Mouse (Mus musculus): ENCODE data around the gene 5730522E02Rik. TPM values are rescaled to one million over a fixed set of nuclear protein-coding genes. Genes with fewer than 3 reads are reported as not detected.

5730522E02Rik gene
- polyA plus RNA-seq, 1 experiment from 2014 or later, result 7.9 TPM

- no peak overlapping the region for H3K9ac ChIP-seq (ENCODE audit: low read length)
- 71% methylated on average over 2 of the region's 2 CpGs for WGBS
- no peak overlapping the region for H3K4me2 ChIP-seq (ENCODE audit: low read depth, severe bottlenecking)
- ATAC-seq (ENCODE audit: insufficient number of reproducible peaks, low FRiP score, low TSS enrichment, low read depth) (no peak), DNase-seq (ENCODE audit: low spot score) (no peak)
- H3K4me3 ChIP-seq (ENCODE audit: low read depth, low read length), result no peak overlapping the region
- no peaks in the 10 kb centered on the region for H3K4me1 ChIP-seq (ENCODE audit: control insufficient read depth, insufficient read depth, low read length)
- H3K27ac ChIP-seq (replicated peaks; ENCODE audit: low read depth, low read length), result no peak overlapping the region
- no peaks in the 10 kb centered on the region for H3K36me3 ChIP-seq (ENCODE audit: control insufficient read depth, insufficient read depth, low read length)
- no peaks in the 10 kb centered on the region for H3K9me3 ChIP-seq (ENCODE audit: control insufficient read depth, low read length)
- H3K27me3 ChIP-seq (ENCODE audit: control insufficient read depth, insufficient read depth, low read length), result no peaks in the 10 kb centered on the region
Observed at GRCm38 (mm10) chr11:25606886-25607285, 603.7 kb downstream of the 5730522E02Rik start.

GRCm38 (mm10) chr11:25600030-25600429 is 610.5 kb downstream of the 5730522E02Rik start:
- DNase-seq (ENCODE audit: low spot score) (no peak), ATAC-seq (ENCODE audit: insufficient number of reproducible peaks, low FRiP score, low TSS enrichment, low read depth) (no peak)
- Histone ChIP-seq H3K4me1 (ENCODE audit: control insufficient read depth, insufficient read depth, low read length) (no peaks in the 10 kb centered on the region), H3K9me3 (ENCODE audit: control insufficient read depth, low read length) (no peaks in the 10 kb centered on the region), H3K27me3 (ENCODE audit: control insufficient read depth, insufficient read depth, low read length) (no peaks in the 10 kb centered on the region), H3K4me3 (ENCODE audit: low read depth, low read length) (no peak overlapping the region), H3K4me2 (ENCODE audit: low read depth, severe bottlenecking) (no peak overlapping the region), H3K36me3 (ENCODE audit: control insufficient read depth, insufficient read depth, low read length) (no peaks in the 10 kb centered on the region), H3K9ac (ENCODE audit: low read length) (no peak overlapping the region), H3K27ac (replicated peaks; ENCODE audit: low read depth, low read length) (no peak overlapping the region)
- WGBS, result 95% methylated on average over 5 of the region's 5 CpGs

GRCm38 (mm10) chr11:25595303-25595702 is 615.3 kb downstream of the 5730522E02Rik start:
- Histone ChIP-seq H3K4me3 (ENCODE audit: low read depth, low read length) (no peak overlapping the region), H3K27ac (replicated peaks; ENCODE audit: low read depth, low read length) (no peak overlapping the region), H3K9ac (ENCODE audit: low read length) (no peak overlapping the region), H3K4me2 (ENCODE audit: low read depth, severe bottlenecking) (no peak overlapping the region), H3K9me3 (ENCODE audit: control insufficient read depth, low read length) (no peaks in the 10 kb centered on the region), H3K36me3 (ENCODE audit: control insufficient read depth, insufficient read depth, low read length) (no peaks in the 10 kb centered on the region), H3K27me3 (ENCODE audit: control insufficient read depth, insufficient read depth, low read length) (no peaks in the 10 kb centered on the region), H3K4me1 (ENCODE audit: control insufficient read depth, insufficient read depth, low read length) (no peaks in the 10 kb centered on the region)
- ATAC-seq (ENCODE audit: insufficient number of reproducible peaks, low FRiP score, low TSS enrichment, low read depth) (no peak), DNase-seq (ENCODE audit: low spot score) (no peak)
- 65% methylated on average over 6 of the region's 6 CpGs for WGBS

- no peak overlapping the region for H3K27ac ChIP-seq (replicated peaks; ENCODE audit: low read depth, low read length)
- no peaks in the 10 kb centered on the region for H3K36me3 ChIP-seq (ENCODE audit: control insufficient read depth, insufficient read depth, low read length)
- no peaks in the 10 kb centered on the region for H3K27me3 ChIP-seq (ENCODE audit: control insufficient read depth, insufficient read depth, low read length)
- WGBS, result 86% methylated on average over 3 of the region's 3 CpGs
- H3K4me2 ChIP-seq (ENCODE audit: low read depth, severe bottlenecking), result no peak overlapping the region
- ATAC-seq (ENCODE audit: insufficient number of reproducible peaks, low FRiP score, low TSS enrichment, low read depth) (no peak), DNase-seq (ENCODE audit: low spot score) (no peak)
- no peak overlapping the region for H3K4me3 ChIP-seq (ENCODE audit: low read depth, low read length)
- no peaks in the 10 kb centered on the region for H3K9me3 ChIP-seq (ENCODE audit: control insufficient read depth, low read length)
- no peaks in the 10 kb centered on the region for H3K4me1 ChIP-seq (ENCODE audit: control insufficient read depth, insufficient read depth, low read length)
- H3K9ac ChIP-seq (ENCODE audit: low read length), result no peak overlapping the region
Observed at GRCm38 (mm10) chr11:25594780-25595179, 615.8 kb downstream of the 5730522E02Rik start.

- H3K9me3 ChIP-seq (ENCODE audit: control insufficient read depth, low read length), result no peaks in the 10 kb centered on the region
- no peaks in the 10 kb centered on the region for H3K4me1 ChIP-seq (ENCODE audit: control insufficient read depth, insufficient read depth, low read length)
- 20% methylated on average over 3 of the region's 3 CpGs for WGBS
- H3K27me3 ChIP-seq (ENCODE audit: control insufficient read depth, insufficient read depth, low read length), result no peaks in the 10 kb centered on the region
- no peaks in the 10 kb centered on the region for H3K36me3 ChIP-seq (ENCODE audit: control insufficient read depth, insufficient read depth, low read length)
- no peak overlapping the region for H3K27ac ChIP-seq (replicated peaks; ENCODE audit: low read depth, low read length)
- no peak overlapping the region for H3K9ac ChIP-seq (ENCODE audit: low read length)
- no peak for DNase-seq (ENCODE audit: low spot score)
- no peak for ATAC-seq (ENCODE audit: insufficient number of reproducible peaks, low FRiP score, low TSS enrichment, low read depth)
- H3K4me3 ChIP-seq (ENCODE audit: low read depth, low read length), result no peak overlapping the region
- H3K4me2 ChIP-seq (ENCODE audit: low read depth, severe bottlenecking), result no peak overlapping the region
Observed at GRCm38 (mm10) chr11:25592268-25592667, 618.3 kb downstream of the 5730522E02Rik start.

- no peaks in the 10 kb centered on the region for H3K36me3 ChIP-seq (ENCODE audit: control insufficient read depth, insufficient read depth, low read length)
Observed at GRCm38 (mm10) chr11:25590215-25590614, 620.3 kb downstream of the 5730522E02Rik start.

GRCm38 (mm10) chr11:25589509-25589908 is 621.1 kb downstream of the 5730522E02Rik start:
- no peak for DNase-seq (ENCODE audit: low spot score)
- no peak for ATAC-seq (ENCODE audit: insufficient number of reproducible peaks, low FRiP score, low TSS enrichment, low read depth)
- no peaks in the 10 kb centered on the region for H3K36me3 ChIP-seq (ENCODE audit: control insufficient read depth, insufficient read depth, low read length)
- H3K4me2 ChIP-seq (ENCODE audit: low read depth, severe bottlenecking), result no peak overlapping the region
- no peaks in the 10 kb centered on the region for H3K27me3 ChIP-seq (ENCODE audit: control insufficient read depth, insufficient read depth, low read length)
- no peak overlapping the region for H3K9ac ChIP-seq (ENCODE audit: low read length)
- WGBS, result 48% methylated on average over 1 of the region's 1 CpGs
- H3K4me3 ChIP-seq (ENCODE audit: low read depth, low read length), result no peak overlapping the region
- no peaks in the 10 kb centered on the region for H3K9me3 ChIP-seq (ENCODE audit: control insufficient read depth, low read length)
- H3K4me1 ChIP-seq (ENCODE audit: control insufficient read depth, insufficient read depth, low read length), result no peaks in the 10 kb centered on the region
- no peak overlapping the region for H3K27ac ChIP-seq (replicated peaks; ENCODE audit: low read depth, low read length)

More at GRCm38 (mm10) chr11:25590215-25590614, 620.3 kb downstream of the 5730522E02Rik start:
- Histone ChIP-seq H3K4me2 (ENCODE audit: low read depth, severe bottlenecking) (no peak overlapping the region), H3K27ac (replicated peaks; ENCODE audit: low read depth, low read length) (no peak overlapping the region), H3K27me3 (ENCODE audit: control insufficient read depth, insufficient read depth, low read length) (no peaks in the 10 kb centered on the region), H3K9me3 (ENCODE audit: control insufficient read depth, low read length) (no peaks in the 10 kb centered on the region), H3K4me1 (ENCODE audit: control insufficient read depth, insufficient read depth, low read length) (no peaks in the 10 kb centered on the region), H3K4me3 (ENCODE audit: low read depth, low read length) (no peak overlapping the region), H3K9ac (ENCODE audit: low read length) (no peak overlapping the region)
- WGBS, result 67% methylated on average over 4 of the region's 4 CpGs
- DNase-seq (ENCODE audit: low spot score), result no peak
- ATAC-seq (ENCODE audit: insufficient number of reproducible peaks, low FRiP score, low TSS enrichment, low read depth), result no peak

- no peak overlapping the region for H3K27ac ChIP-seq (replicated peaks; ENCODE audit: low read depth, low read length)
- no peaks in the 10 kb centered on the region for H3K36me3 ChIP-seq (ENCODE audit: control insufficient read depth, insufficient read depth, low read length)
- H3K4me1 ChIP-seq (ENCODE audit: control insufficient read depth, insufficient read depth, low read length), result no peaks in the 10 kb centered on the region
- no peaks in the 10 kb centered on the region for H3K9me3 ChIP-seq (ENCODE audit: control insufficient read depth, low read length)
- no peaks in the 10 kb centered on the region for H3K27me3 ChIP-seq (ENCODE audit: control insufficient read depth, insufficient read depth, low read length)
- H3K9ac ChIP-seq (ENCODE audit: low read length), result no peak overlapping the region
- no peak overlapping the region for H3K4me2 ChIP-seq (ENCODE audit: low read depth, severe bottlenecking)
- H3K4me3 ChIP-seq (ENCODE audit: low read depth, low read length), result no peak overlapping the region
- no peak for DNase-seq (ENCODE audit: low spot score)
- no peak for ATAC-seq (ENCODE audit: insufficient number of reproducible peaks, low FRiP score, low TSS enrichment, low read depth)
- WGBS, result 95% methylated on average over 9 of the region's 9 CpGs
Observed at GRCm38 (mm10) chr11:25574129-25574465, 636.5 kb downstream of the 5730522E02Rik start.

- no peak overlapping the region for H3K4me2 ChIP-seq (ENCODE audit: low read depth, severe bottlenecking)
- H3K4me3 ChIP-seq (ENCODE audit: low read depth, low read length), result no peak overlapping the region
- WGBS, result 72% methylated on average over 7 of the region's 7 CpGs
- H3K9me3 ChIP-seq (ENCODE audit: control insufficient read depth, low read length), result no peaks in the 10 kb centered on the region
- no peaks in the 10 kb centered on the region for H3K36me3 ChIP-seq (ENCODE audit: control insufficient read depth, insufficient read depth, low read length)
- no peaks in the 10 kb centered on the region for H3K4me1 ChIP-seq (ENCODE audit: control insufficient read depth, insufficient read depth, low read length)
- H3K27me3 ChIP-seq (ENCODE audit: control insufficient read depth, insufficient read depth, low read length), result no peaks in the 10 kb centered on the region
- ATAC-seq (ENCODE audit: insufficient number of reproducible peaks, low FRiP score, low TSS enrichment, low read depth) (no peak), DNase-seq (ENCODE audit: low spot score) (no peak)
- no peak overlapping the region for H3K9ac ChIP-seq (ENCODE audit: low read length)
- no peak overlapping the region for H3K27ac ChIP-seq (replicated peaks; ENCODE audit: low read depth, low read length)
Observed at GRCm38 (mm10) chr11:25573408-25574128, 637.0 kb downstream of the 5730522E02Rik start.

Measured in limb, embryonic 11.5 days (tissue).